Mouse (Mus musculus) liver, embryonic 16.5 days (tissue): ENCODE measurements at regions not wholly inside any gene's neighbourhood (a gene's known extent, or its start where the extent isn't known, plus 50 kb on each side); places are given as distances from the start of the nearest gene placed in this dataset.
A peak's percentile ranks its signal among the peaks of the same experiment; 100 is the strongest.

Experiments used
- ATAC-seq: fragments of 200-750 bp; cut with Nextera tagmentation; 2 replicates; pipeline ENCODE4 v1.8.0; 2017; ENCODE audit warnings: low read depth, mild to moderate bottlenecking, moderate number of reproducible peaks, moderate library complexity
- H3K27ac ChIP-seq: fragments of 300-500 bp; sonication (generic); 2 replicates; pipeline ENCODE4 v1.5.1; 2014; ENCODE audit warnings: mild to moderate bottlenecking, low read length
- H3K27me3 ChIP-seq: fragments of 300-500 bp; sonication (generic); 2 replicates; pipeline ENCODE4 v1.6.1; 2014; ENCODE audit warnings: low read depth, low read length, mixed read lengths; ENCODE audit not compliant: control insufficient read depth, insufficient read depth
- H3K36me3 ChIP-seq: fragments of 300-500 bp; sonication (generic); 2 replicates; pipeline ENCODE4 v1.6.1; 2014; ENCODE audit warnings: mild to moderate bottlenecking; ENCODE audit not compliant: control insufficient read depth, insufficient read depth
- H3K4me1 ChIP-seq: fragments of 300-500 bp; sonication (generic); 2 replicates; pipeline ENCODE4 v1.6.1; 2014; ENCODE audit warnings: low read depth, low read length, mixed read lengths; ENCODE audit not compliant: control insufficient read depth
- H3K4me2 ChIP-seq: fragments of 300-500 bp; sonication (generic); 2 replicates; pipeline ENCODE4 v1.6.1; 2014; ENCODE audit warnings: low read depth, low read length, mixed read lengths
- H3K4me3 ChIP-seq: fragments of 300-500 bp; sonication (generic); 2 replicates; pipeline ENCODE4 v1.5.1; 2014; ENCODE audit warnings: low read depth, mild to moderate bottlenecking, low read length
- H3K9ac ChIP-seq: fragments of 300-500 bp; sonication (generic); 2 replicates; pipeline ENCODE4 v1.6.1; 2014; ENCODE audit warnings: low read depth, low read length
- H3K9me3 ChIP-seq: fragments of 300-500 bp; sonication (generic); replicated peaks from 2 replicates; pipeline ENCODE4 v1.6.1; 2016; ENCODE audit warnings: low read length; ENCODE audit not compliant: control insufficient read depth
- WGBS: fragments of 180-500 bp; shearing (Covaris S2); extraction: QIAGEN DNeasy Blood & Tissue Kit; methylation state at CpG from one replicate; pipeline ENCODE4 v1.1.7; 2014; ENCODE audit not compliant: insufficient replicate concordance; 5-methylcytosine and 5-hydroxymethylcytosine counted together

- no peak overlapping the region for H3K4me3 ChIP-seq
- no peak overlapping the region for H3K9ac ChIP-seq
- no peaks in the 10 kb centered on the region for H3K9me3 ChIP-seq
- 21% methylated on average over 5 of the region's 5 CpGs for WGBS
- peaks cover 21% of the 10 kb centered on the region for H3K4me1 ChIP-seq
- peak overlapping the region; percentile 82 for H3K27ac ChIP-seq
- H3K4me2 ChIP-seq = peak overlapping the region; percentile 21
- ATAC-seq = peak; percentile 92
- no peaks in the 10 kb centered on the region for H3K27me3 ChIP-seq
- no peaks in the 10 kb centered on the region for H3K36me3 ChIP-seq
These were observed 239.8 kb upstream of the Dab2 start for GRCm38 (mm10) chr15:6059790-6060189.

- Histone ChIP-seq H3K27me3 (no peaks in the 10 kb centered on the region), H3K9me3 (no peaks in the 10 kb centered on the region), H3K4me1 (peaks cover 21% of the 10 kb centered on the region), H3K4me2 (no peak overlapping the region), H3K4me3 (no peak overlapping the region), H3K9ac (no peak overlapping the region), H3K36me3 (no peaks in the 10 kb centered on the region), H3K27ac (peak overlapping the region; percentile 51)
- peak; percentile 10; the same call in 1 of the 2 replicates for ATAC-seq
- 95% methylated on average over 1 of the region's 1 CpGs for WGBS
These were observed 238.9 kb upstream of the Dab2 start for GRCm38 (mm10) chr15:6060649-6061048.

GRCm38 (mm10) chr15:6065100-6065499 lies 234.5 kb upstream of the Dab2 start:
- no peak overlapping the region for H3K4me3 ChIP-seq
- H3K27ac ChIP-seq = no peak overlapping the region
- ATAC-seq = no peak
- no peaks in the 10 kb centered on the region for H3K36me3 ChIP-seq
- no peaks in the 10 kb centered on the region for H3K9me3 ChIP-seq
- H3K4me1 ChIP-seq = peaks cover 4% of the 10 kb centered on the region
- WGBS = 52% methylated on average over 3 of the region's 3 CpGs
- no peak overlapping the region for H3K9ac ChIP-seq
- H3K4me2 ChIP-seq = no peak overlapping the region
- no peaks in the 10 kb centered on the region for H3K27me3 ChIP-seq

GRCm38 (mm10) chr15:6067380-6067779 lies 232.2 kb upstream of the Dab2 start:
- H3K27me3 ChIP-seq = no peaks in the 10 kb centered on the region
- 58% methylated on average over 6 of the region's 6 CpGs for WGBS
- no peaks in the 10 kb centered on the region for H3K4me1 ChIP-seq
- ATAC-seq = no peak
- no peak overlapping the region for H3K27ac ChIP-seq
- no peak overlapping the region for H3K4me3 ChIP-seq
- H3K36me3 ChIP-seq = no peaks in the 10 kb centered on the region
- no peak overlapping the region for H3K9ac ChIP-seq
- no peak overlapping the region for H3K4me2 ChIP-seq
- H3K9me3 ChIP-seq = no peaks in the 10 kb centered on the region

- Histone ChIP-seq H3K9ac (no peak overlapping the region), H3K4me1 (no peaks in the 10 kb centered on the region), H3K9me3 (no peaks in the 10 kb centered on the region), H3K27ac (no peak overlapping the region), H3K27me3 (no peaks in the 10 kb centered on the region), H3K36me3 (no peaks in the 10 kb centered on the region), H3K4me3 (no peak overlapping the region), H3K4me2 (no peak overlapping the region)
- 80% methylated on average over 8 of the region's 8 CpGs for WGBS
- no peak for ATAC-seq
These were observed 231.2 kb upstream of the Dab2 start for GRCm38 (mm10) chr15:6068371-6068770.

- Histone ChIP-seq H3K4me1 (no peaks in the 10 kb centered on the region), H3K9ac (no peak overlapping the region), H3K4me2 (no peak overlapping the region), H3K9me3 (no peaks in the 10 kb centered on the region), H3K4me3 (no peak overlapping the region), H3K27me3 (no peaks in the 10 kb centered on the region), H3K27ac (no peak overlapping the region), H3K36me3 (no peaks in the 10 kb centered on the region)
- no peak for ATAC-seq
These were observed 227.7 kb upstream of the Dab2 start for GRCm38 (mm10) chr15:6071873-6072272.

GRCm38 (mm10) chr15:6072920-6073319 lies 226.7 kb upstream of the Dab2 start:
- no peak for ATAC-seq
- H3K4me1 ChIP-seq = no peaks in the 10 kb centered on the region
- no peaks in the 10 kb centered on the region for H3K27me3 ChIP-seq
- H3K9me3 ChIP-seq = no peaks in the 10 kb centered on the region
- no peak overlapping the region for H3K4me2 ChIP-seq
- WGBS = 58% methylated on average over 3 of the region's 3 CpGs
- no peak overlapping the region for H3K27ac ChIP-seq
- no peak overlapping the region for H3K4me3 ChIP-seq
- no peaks in the 10 kb centered on the region for H3K36me3 ChIP-seq
- no peak overlapping the region for H3K9ac ChIP-seq

GRCm38 (mm10) chr15:6080714-6081635 lies 218.6 kb upstream of the Dab2 start:
- Histone ChIP-seq H3K27ac (no peak overlapping the region), H3K4me3 (no peak overlapping the region), H3K36me3 (no peaks in the 10 kb centered on the region), H3K9me3 (no peaks in the 10 kb centered on the region), H3K27me3 (no peaks in the 10 kb centered on the region), H3K4me1 (no peaks in the 10 kb centered on the region), H3K9ac (no peak overlapping the region), H3K4me2 (no peak overlapping the region)
- 0 out of 2 replicates have a peak, but pooled peaks have one; percentile 47 for ATAC-seq
- 46% methylated on average over 8 of the region's 8 CpGs for WGBS

GRCm38 (mm10) chr15:6087208-6087607 lies 212.4 kb upstream of the Dab2 start:
- no peak overlapping the region for H3K9ac ChIP-seq
- no peaks in the 10 kb centered on the region for H3K4me1 ChIP-seq
- no peaks in the 10 kb centered on the region for H3K36me3 ChIP-seq
- H3K4me2 ChIP-seq = no peak overlapping the region
- H3K27ac ChIP-seq = no peak overlapping the region
- 54% methylated on average over 3 of the region's 3 CpGs for WGBS
- H3K4me3 ChIP-seq = no peak overlapping the region
- ATAC-seq = no peak
- no peaks in the 10 kb centered on the region for H3K27me3 ChIP-seq
- H3K9me3 ChIP-seq = no peaks in the 10 kb centered on the region
